Mouse (Mus musculus) naive thymus-derived CD4-positive, alpha-beta T cell, adult 2 months (primary cell): ENCODE results near the gene Psmd14.

Experiments
- DNase-seq: peaks from one replicate; pipeline ENCODE4 v3.0.0-alpha.2; 2011; ENCODE audit warnings: low read depth

Gene Psmd14

DNA sequence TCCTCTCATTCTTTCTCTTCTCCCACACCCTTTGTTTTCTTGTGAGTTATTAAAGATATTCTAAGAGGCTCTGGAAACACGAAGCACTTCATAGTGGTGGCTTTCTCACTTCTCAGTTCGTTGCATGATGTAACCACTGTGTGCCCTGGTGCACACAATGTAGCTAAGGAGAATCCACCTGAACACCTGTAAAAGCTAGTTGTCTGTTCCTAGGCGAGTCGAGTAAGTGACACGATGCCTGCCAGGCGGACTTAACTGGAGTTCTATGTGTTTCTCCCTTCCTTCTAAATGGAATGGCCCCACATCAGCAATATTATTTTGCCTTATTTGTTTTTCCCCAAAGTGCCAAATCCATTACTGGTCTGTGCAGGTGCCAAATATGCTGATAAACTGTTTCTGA lies 101.6 kb downstream of the Psmd14 start:
- peak; percentile 14 for DNase-seq

DNA sequence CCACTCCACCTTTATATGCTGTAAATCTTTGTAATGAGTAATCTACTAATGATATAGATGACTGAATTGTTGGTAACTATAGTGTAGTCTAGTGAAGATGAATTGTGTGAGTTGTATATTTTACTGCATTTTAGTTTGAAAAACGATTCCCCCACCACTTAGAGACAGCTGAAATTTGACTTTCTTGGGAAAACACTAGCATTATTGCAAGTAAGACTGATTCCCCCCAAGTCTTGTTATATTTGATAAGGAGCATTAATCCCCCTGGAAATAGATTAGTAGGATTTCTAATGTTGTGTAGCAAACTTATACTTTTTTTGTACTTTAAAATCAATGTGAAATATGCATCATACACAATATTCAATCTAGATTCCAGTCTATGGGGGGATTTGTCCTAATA lies 102.0 kb downstream of the Psmd14 start:
- no peak for DNase-seq

DNA sequence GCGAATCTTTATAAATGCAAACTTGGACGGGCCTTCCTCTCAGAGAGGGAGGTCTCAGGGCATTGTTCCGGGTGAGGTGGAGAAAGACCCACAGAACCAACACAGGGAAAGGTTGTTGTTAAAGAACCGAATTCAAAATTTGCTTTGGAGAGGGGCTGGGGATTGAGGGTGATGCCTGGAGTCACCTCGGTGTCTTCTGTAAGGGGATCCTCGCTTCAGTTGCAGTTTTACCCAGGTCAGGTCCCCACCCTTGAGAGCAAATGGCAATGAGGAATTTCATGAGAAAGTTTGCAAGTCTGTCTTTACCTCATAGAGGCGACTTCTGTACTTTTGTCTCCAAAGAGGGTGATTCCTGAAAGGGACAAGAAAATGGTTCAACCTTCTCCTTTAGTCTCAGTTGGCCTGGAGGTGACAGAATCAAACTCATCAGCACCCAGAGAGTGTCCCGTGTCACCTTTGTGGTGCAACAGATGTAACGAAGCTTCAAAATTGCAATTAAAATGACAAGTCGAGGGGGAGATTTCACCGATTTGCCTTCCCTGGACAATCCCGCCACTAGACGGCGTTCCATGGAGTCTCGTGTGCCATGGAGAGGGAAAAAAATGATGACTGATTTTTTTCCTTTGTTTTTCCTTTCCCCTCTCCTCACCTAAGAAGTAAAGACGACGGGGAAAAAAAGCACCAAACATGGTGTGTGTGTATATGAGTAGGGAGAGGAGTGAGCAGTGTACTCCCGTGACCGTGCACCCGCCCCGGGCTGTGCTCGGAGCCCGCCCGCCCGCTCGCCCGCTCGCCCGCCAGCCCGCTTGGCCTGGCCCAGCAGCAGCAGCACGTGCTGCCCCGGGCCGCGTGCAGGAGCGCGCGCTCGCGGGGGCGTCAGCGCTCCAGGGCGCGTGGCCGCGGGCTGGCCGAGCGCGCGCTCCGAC lies 103.3 kb downstream of the Psmd14 start:
- DNase-seq: peak; percentile 10

DNA sequence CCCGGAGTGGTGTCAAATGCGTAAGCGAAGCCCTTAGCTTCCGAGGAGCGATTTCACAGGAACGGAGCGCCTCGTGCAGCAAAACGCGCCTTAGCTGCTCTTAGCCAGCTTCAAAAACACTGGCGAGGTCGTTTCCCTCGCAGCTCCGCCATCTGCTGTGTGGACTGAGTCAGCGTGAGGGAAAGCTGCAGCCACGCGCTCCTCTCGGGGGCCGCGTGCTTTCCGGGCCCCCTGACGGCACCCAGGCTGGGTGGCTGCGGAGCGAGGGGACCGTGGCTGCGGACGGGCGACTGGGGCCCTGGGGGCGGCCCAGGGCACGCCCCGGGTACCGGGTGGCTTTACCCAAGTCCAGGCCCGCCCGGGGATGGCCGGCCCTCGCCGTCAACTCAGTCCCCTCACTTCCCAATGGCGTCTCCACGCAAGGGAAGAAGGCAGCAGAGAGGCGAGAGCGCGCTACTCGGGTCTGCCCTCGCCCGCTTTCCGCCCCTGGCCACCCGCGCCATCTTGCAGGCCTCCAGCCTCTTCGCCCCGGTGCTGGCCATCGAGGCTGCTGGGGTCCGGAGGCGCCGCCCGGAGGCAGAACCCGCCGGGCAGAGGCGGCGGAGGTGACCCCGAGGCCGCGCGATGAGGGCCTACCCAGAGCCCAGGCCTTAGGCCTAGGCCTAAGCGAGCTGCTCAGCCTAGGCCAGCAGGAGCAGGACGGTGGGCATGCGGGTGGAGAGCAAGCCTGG lies 104.3 kb downstream of the Psmd14 start:
- no peak for DNase-seq

DNA sequence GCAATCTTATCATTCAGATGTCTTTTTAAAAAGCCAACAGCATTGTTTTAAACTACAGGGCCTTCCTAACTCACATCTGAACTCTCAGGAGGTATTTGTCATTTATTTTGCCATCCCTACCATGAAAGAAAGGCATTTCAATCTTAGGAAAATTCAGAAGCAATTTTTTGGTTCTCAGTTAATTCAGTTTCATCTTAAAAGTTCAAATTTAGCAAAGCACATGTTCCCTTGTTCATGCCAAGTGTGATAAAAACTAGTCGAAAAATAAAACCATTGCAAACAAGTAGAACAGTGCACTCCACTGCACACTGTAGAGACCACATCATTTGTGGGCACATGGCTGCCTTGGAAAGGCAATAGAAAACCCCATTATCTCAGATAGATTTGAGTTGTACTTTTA lies 106.7 kb downstream of the Psmd14 start:
- DNase-seq: no peak

DNA sequence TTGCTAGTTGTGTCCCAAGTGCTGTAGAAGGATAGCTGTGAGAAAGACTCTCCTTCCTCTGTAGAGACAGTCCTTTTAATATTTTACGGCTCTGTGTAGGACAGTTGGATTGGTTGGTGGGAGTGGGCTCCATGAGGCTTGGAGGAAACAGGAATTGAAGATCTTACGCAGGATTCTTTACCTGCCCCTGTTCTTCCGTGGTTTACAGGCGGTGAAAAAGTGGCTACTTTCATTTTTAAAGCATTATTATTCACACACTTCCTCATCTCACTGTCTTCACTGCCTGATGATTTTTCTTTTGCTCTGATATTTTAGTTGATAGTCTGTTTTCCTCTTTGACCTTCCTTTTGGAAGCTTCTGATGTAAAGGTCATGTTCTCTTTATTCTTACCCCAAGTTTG lies 108.7 kb downstream of the Psmd14 start:
- no peak for DNase-seq

DNA sequence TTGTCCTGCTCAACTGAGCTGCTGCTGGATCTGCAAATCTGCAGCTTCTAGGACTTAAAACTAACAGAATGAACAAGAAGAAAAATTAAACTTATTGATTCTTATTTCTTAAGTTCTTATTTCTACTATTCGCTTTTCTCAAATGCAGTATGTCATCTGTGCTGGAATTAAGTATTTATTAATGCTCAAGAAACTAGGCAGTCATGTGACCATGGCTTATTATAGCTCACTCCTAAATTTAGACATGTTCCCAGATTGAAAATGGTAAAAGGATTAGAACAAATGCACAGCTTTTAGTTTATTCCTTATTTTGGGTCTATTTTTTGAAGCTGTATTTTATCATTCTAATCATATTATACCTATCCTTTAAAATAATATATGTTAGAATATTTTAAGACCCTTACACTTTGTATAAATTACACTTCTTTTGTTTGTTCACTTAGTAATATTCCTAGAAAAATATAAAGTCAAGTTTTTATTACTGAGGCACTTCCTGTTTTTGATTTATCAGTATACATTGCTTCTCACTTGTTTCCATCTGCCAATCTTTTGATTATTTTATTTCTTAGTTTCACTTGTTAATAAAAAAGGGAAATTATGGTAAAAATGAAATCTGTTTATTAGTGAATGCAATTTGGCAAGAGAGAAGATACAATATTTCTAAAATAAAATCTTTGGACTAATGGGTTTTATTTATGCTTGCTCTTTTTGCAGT lies 112.1 kb downstream of the Psmd14 start:
- DNase-seq: no peak

DNA sequence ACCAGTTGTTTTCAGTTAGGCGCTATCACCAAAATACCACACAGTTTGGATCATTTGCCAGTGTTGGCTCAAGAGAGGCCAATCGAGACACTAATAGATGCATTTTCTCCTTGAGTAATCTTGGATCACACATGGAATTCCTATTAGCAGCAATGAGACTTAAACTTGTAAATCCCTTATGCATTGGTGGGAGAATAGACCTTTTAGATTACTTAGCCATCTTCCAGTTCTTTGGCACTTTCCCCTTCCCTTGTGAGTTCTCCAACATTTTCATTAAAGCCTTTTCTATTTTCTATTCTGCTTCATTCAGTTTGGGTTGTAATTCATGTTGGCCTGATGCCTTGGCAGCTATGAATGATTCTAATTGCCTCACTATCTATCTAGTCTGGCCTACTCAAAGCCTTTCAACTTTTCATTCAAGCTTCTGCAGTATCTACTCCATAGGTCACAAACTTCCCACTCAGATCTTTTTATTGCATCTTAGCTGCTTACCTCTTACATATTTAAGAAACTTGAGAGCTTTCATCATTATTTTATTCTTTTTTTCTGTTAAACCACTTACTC lies 125.8 kb downstream of the Psmd14 start:
- no peak for DNase-seq
